Comparison of ENCODE assay signal across 16 mouse cellular contexts in the genomic region with DNA sequence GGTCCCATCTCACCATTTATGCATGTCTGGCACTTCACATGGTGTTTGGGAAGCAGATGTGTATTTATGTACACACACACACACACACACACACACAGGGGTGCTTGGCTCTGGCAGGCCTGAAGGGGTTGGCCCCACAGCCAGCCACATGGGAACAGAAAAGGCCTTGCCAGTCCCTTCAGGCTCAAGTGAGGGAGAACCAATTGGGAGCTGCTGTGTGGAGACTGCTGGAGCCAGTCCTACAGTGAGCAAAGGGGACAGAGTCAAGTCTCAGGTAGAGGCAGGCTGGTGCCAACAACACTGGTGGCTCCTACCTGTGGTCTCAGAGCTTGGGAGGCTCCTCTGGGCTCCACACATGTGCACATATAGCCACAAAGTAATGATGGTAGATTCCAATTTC.
"Had no signal": no experiment of that assay in that cellular context is flagged by ENCODE, and none has a peak within 500 bp of the region (broad histone marks: within the 10 kb centered on the region; RNA-seq: fewer than 3 reads in every experiment).

No protein-coding gene starts in this region.

- H3K27me3 ChIP-seq: midbrain, embryonic 12.5 days; neural tube, embryonic 13.5 days; stomach, embryonic 15.5 days had no signal

- H3K4me1 ChIP-seq: midbrain, embryonic 12.5 days; neural tube, embryonic 13.5 days had no signal

- DNase-seq: lung, adult 18-20 months; lung, embryonic 14.5 days; lung, postnatal 10 days; lung, postnatal 4 days; midbrain, embryonic 14.5 days; right cerebral cortex, postnatal 14 days; thymus, adult 2 months; thymus, postnatal 25 days; thymus, postnatal 4 days had no signal

- H3K27ac ChIP-seq: midbrain, embryonic 10.5 days; midbrain, embryonic 12.5 days; neural tube, embryonic 13.5 days; stomach, embryonic 15.5 days; stomach, postnatal 0 days had no signal

- H3K36me3 ChIP-seq: stomach, embryonic 15.5 days had no signal

- H3K4me3 ChIP-seq: midbrain, embryonic 10.5 days; midbrain, embryonic 12.5 days; myocyte; neural tube, embryonic 13.5 days; stomach, embryonic 15.5 days had no signal

- H3K9me3 ChIP-seq: midbrain, embryonic 10.5 days; midbrain, embryonic 12.5 days; neural tube, embryonic 13.5 days; stomach, embryonic 15.5 days had no signal

- H3K9ac ChIP-seq: lung, embryonic 14.5 days; midbrain, embryonic 12.5 days; neural tube, embryonic 13.5 days; stomach, embryonic 15.5 days had no signal

- ATAC-seq: midbrain, embryonic 16.5 days had no signal

- H3K4me2 ChIP-seq: lung, embryonic 14.5 days; midbrain, embryonic 12.5 days; neural tube, embryonic 13.5 days; stomach, embryonic 15.5 days had no signal
